Mouse (Mus musculus) CH12.LX (cell line): ENCODE results near the gene Lpin2. TPM values are rescaled to one million over a fixed set of nuclear protein-coding genes. Genes with fewer than 3 reads are reported as not detected.

Source experiments
- DNase-seq: peaks from one replicate; pipeline ENCODE4 v3.0.0-alpha.2; 2013; ENCODE audit errors: extremely low read depth
- H3K27ac ChIP-seq: 2 replicates; pipeline ENCODE4 v1.5.1; 2012; ENCODE audit warnings: low read depth, mild to moderate bottlenecking, control low read depth, moderate library complexity; ENCODE audit not compliant: insufficient read depth
- H3K27me3 ChIP-seq: replicated peaks from 2 replicates; pipeline ENCODE3; 2012; ENCODE audit warnings: inconsistent platforms
- H3K36me3 ChIP-seq, 2 experiments: replicated peaks in 1 of 2; 2 replicates each; pipeline versions ENCODE3 to v1.6.1; 2012; ENCODE audit warnings: inconsistent platforms in 1 of 2, low read length in 1 of 2, mild to moderate bottlenecking in 1 of 2, mixed read lengths in 1 of 2, moderate library complexity in 1 of 2; ENCODE audit not compliant: control insufficient read depth in 1 of 2, insufficient read depth in 1 of 2
- H3K4me1 ChIP-seq, 2 experiments: 2 replicates each; pipeline ENCODE4 v1.6.1; 2012; ENCODE audit warnings: inconsistent platforms in 1 of 2, moderate library complexity in 1 of 2; ENCODE audit not compliant: insufficient read depth in 2 of 2, control insufficient read depth in 1 of 2
- H3K4me2 ChIP-seq: 2 replicates; pipeline ENCODE4 v1.6.1; 2012; ENCODE audit warnings: low read depth, mild to moderate bottlenecking, control low read depth; ENCODE audit not compliant: poor library complexity, insufficient read depth, severe bottlenecking
- H3K4me3 ChIP-seq, 3 experiments: fragments of 150-350 bp in 1 of 3; sonication (generic) in 1 of 3; replicated peaks in 1 of 3; 2 replicates each; pipeline versions ENCODE3 to v1.5.1; 2011 to 2012; ENCODE audit warnings: low read depth in 2 of 3, low read length in 2 of 3, mild to moderate bottlenecking in 2 of 3, moderate library complexity in 2 of 3, control low read depth in 1 of 3, improper control_type of control experiment in 1 of 3, inconsistent platforms in 1 of 3, mixed read lengths in 1 of 3; ENCODE audit not compliant: poor library complexity in 1 of 3
- H3K79me2 ChIP-seq: replicated peaks from 2 replicates; pipeline ENCODE4 v1.6.1; 2012; ENCODE audit warnings: mild to moderate bottlenecking, moderate library complexity; ENCODE audit not compliant: control insufficient read depth, poor library complexity, insufficient read depth, severe bottlenecking; ENCODE audit errors: extremely low read depth
- H3K9ac ChIP-seq: 2 replicates; pipeline ENCODE4 v1.6.1; 2012; ENCODE audit warnings: low read depth, mild to moderate bottlenecking, control low read depth, moderate library complexity; ENCODE audit not compliant: insufficient read depth
- H3K9me3 ChIP-seq: replicated peaks from 2 replicates; pipeline ENCODE3; 2012; ENCODE audit warnings: low read length, inconsistent platforms, mixed read lengths
- BHLHE40 ChIP-seq: IDR thresholded peaks from 2 replicates; pipeline ENCODE4 v1.6.1; 2011; ENCODE audit warnings: mild to moderate bottlenecking, low read depth, low read length, improper control_type of control experiment
- CHD1 ChIP-seq: IDR thresholded peaks from 2 replicates; pipeline ENCODE4 v1.6.1; 2012; ENCODE audit warnings: low read depth, low read length, improper control_type of control experiment, inconsistent platforms
- CHD2 ChIP-seq: IDR thresholded peaks from 2 replicates; pipeline ENCODE4 v1.6.1; 2011; ENCODE audit warnings: low read length, improper control_type of control experiment
- CTCF ChIP-seq, 2 experiments: IDR thresholded peaks in 1 of 2; conservative IDR thresholded peaks in 1 of 2; 2 replicates each; pipeline ENCODE4 v1.5.1; 2011 to 2012; ENCODE audit warnings: low read depth in 2 of 2, low read length in 2 of 2, improper control_type of control experiment in 1 of 2, inconsistent platforms in 1 of 2, mild to moderate bottlenecking in 1 of 2, moderate library complexity in 1 of 2
- ELF1 ChIP-seq: IDR thresholded peaks from 2 replicates; pipeline ENCODE4 v1.6.1; 2014; ENCODE audit warnings: low read depth, mild to moderate bottlenecking, inconsistent platforms, low read length, improper control_type of control experiment
- EP300 ChIP-seq: IDR thresholded peaks from 2 replicates; pipeline ENCODE4 v1.6.1; 2011; ENCODE audit warnings: low read length, improper control_type of control experiment
- ETS1 ChIP-seq: conservative IDR thresholded peaks from 2 replicates; pipeline ENCODE4 v1.6.1; 2012; ENCODE audit warnings: low read depth, mild to moderate bottlenecking, inconsistent platforms, low read length, improper control_type of control experiment, moderate library complexity
- IRF4 ChIP-seq: IDR thresholded peaks from 2 replicates; pipeline ENCODE4 v1.6.1; 2014; ENCODE audit warnings: low read depth, mild to moderate bottlenecking, inconsistent platforms, low read length, improper control_type of control experiment
- JUN ChIP-seq: IDR thresholded peaks from 2 replicates; pipeline ENCODE4 v1.6.1; 2011; ENCODE audit warnings: low read depth, mild to moderate bottlenecking, low read length, improper control_type of control experiment, moderate library complexity; ENCODE audit not compliant: insufficient read depth
- JUND ChIP-seq: conservative IDR thresholded peaks from 2 replicates; pipeline ENCODE4 v1.6.1; 2011; ENCODE audit warnings: low read depth, low read length, improper control_type of control experiment
- MAFK ChIP-seq: IDR thresholded peaks from 2 replicates; pipeline ENCODE4 v1.6.1; 2011; ENCODE audit warnings: low read length, improper control_type of control experiment; ENCODE audit not compliant: insufficient replicate concordance
- MAX ChIP-seq: IDR thresholded peaks from 2 replicates; pipeline ENCODE4 v1.6.1; 2011; ENCODE audit warnings: low read length, improper control_type of control experiment
- MEF2A ChIP-seq: IDR thresholded peaks from 2 replicates; pipeline ENCODE4 v1.6.1; 2014; ENCODE audit warnings: low read depth, mild to moderate bottlenecking, inconsistent platforms, low read length, improper control_type of control experiment, borderline replicate concordance
- NELFE ChIP-seq: IDR thresholded peaks from 2 replicates; pipeline ENCODE4 v1.6.1; 2011; ENCODE audit warnings: low read depth, low read length, improper control_type of control experiment
- PAX5 ChIP-seq: IDR thresholded peaks from 2 replicates; pipeline ENCODE4 v1.6.1; 2012; ENCODE audit warnings: low read length, inconsistent platforms, mixed read lengths
- POLR2A ChIP-seq: IDR thresholded peaks from 2 replicates; pipeline ENCODE4 v1.6.1; 2011; ENCODE audit warnings: low read depth, mild to moderate bottlenecking, improper control_type of control experiment, low read length
- RCOR1 ChIP-seq: conservative IDR thresholded peaks from 2 replicates; pipeline ENCODE4 v1.6.1; 2012; ENCODE audit warnings: low read depth, mild to moderate bottlenecking, inconsistent platforms, low read length, improper control_type of control experiment
- SIN3A ChIP-seq: IDR thresholded peaks from 2 replicates; pipeline ENCODE4 v1.6.1; 2012; ENCODE audit warnings: low read length, improper control_type of control experiment, inconsistent platforms
- SMC3 ChIP-seq: IDR thresholded peaks from 2 replicates; pipeline ENCODE4 v1.6.1; 2011; ENCODE audit warnings: low read depth, low read length, improper control_type of control experiment
- TCF12 ChIP-seq: IDR thresholded peaks from 2 replicates; pipeline ENCODE4 v1.6.1; 2014; ENCODE audit warnings: low read depth, mild to moderate bottlenecking, inconsistent platforms, low read length, improper control_type of control experiment
- USF2 ChIP-seq: conservative IDR thresholded peaks from 2 replicates; pipeline ENCODE4 v1.6.1; 2011; ENCODE audit warnings: low read depth, low read length, improper control_type of control experiment
- ZMIZ1 ChIP-seq: IDR thresholded peaks from 2 replicates; pipeline ENCODE4 v1.6.1; 2012; ENCODE audit warnings: low read depth, mild to moderate bottlenecking, inconsistent platforms, low read length, improper control_type of control experiment
- ZNF384 ChIP-seq: IDR thresholded peaks from 2 replicates; pipeline ENCODE4 v1.6.1; 2012; ENCODE audit warnings: low read depth, low read length, improper control_type of control experiment, inconsistent platforms
- dilution Hi-C: fragments of 300-500 bp; cut with MboI; formaldehyde crosslinking; loops from 2 replicates; pipeline ENCODE4 v1.14.3; 2020; ENCODE audit warnings: low sequenced_read_pairs; ENCODE audit not compliant: extremely low pct_unique_long_range_greater_than_20kb, extremely low pct_ligation_motif_present
- in situ Hi-C: fragments of 300-500 bp; cut with MboI; formaldehyde crosslinking; loops from 3 replicates; pipeline ENCODE4 v1.14.3; 2019; ENCODE audit warnings: low sequenced_read_pairs, low pct_ligation_motif_present, low pct_unique_long_range_greater_than_20kb, mixed read lengths
- polyA plus RNA-seq: library from polyadenylated mRNA; unstranded; fragments of >175 nt; gene quantifications from 2 replicates; pipeline ENCODE4 v1.2.1, GENCODE M21; 2012; ENCODE audit warnings: low read depth; ENCODE audit not compliant: insufficient read length
- total RNA-seq, 2 experiments: library from RNA; depleted of rRNA; stranded (reverse); fragments of 300-350 nt in 1 of 2; fragments of >200 nt in 1 of 2; gene quantifications; 2 replicates each; pipeline ENCODE4 v1.2.3; 2012 to 2014

Lpin2 gene
- total and polyA plus RNA-seq, 3 experiments, result 25.4 to 31.4 (median 28.1) TPM

DNA sequence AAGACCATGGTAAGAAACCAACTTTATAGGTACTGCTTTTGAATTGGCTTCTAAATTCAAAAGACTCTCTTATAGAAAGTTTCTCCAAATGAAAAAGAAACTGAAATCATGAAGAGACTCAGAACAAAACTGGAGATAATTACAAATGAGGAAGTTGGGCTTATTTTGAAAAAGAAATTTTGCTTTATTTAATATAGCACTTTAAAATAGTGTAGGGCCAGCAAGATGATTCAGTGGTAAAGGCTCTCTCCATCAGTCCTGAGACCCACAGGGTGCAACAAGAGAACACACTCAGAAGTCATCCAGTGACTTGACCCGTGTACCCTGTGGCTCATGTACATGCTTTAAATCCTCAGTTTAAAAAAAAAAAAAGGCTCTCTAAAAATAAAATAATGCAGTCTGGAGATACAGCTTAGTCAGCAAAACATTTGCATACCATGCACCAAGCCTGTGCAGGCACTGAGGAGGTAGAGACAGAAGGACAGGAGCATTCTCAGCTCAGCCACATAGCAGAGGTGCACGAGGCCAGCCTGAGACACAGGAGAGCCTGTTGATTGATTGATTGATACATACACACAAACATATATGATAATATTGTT lies 33.0 kb downstream of the Lpin2 start:
- in situ Hi-C loops (no loop called here), dilution Hi-C loops (no loop called here)
- Histone ChIP-seq H3K9ac (peak overlapping the region; percentile 65), H3K4me1 (peaks cover 27 to 77% of the 10 kb centered on the region in 2 experiments), H3K36me3 (peaks cover 9 to 20% of the 10 kb centered on the region in 2 experiments), H3K27ac (peak overlapping the region; percentile 97), H3K27me3 (no peaks in the 10 kb centered on the region), H3K9me3 (peaks cover 8% of the 10 kb centered on the region), H3K4me3 (peak overlapping the region in 2 of 3 experiments; percentile 5 to 24), H3K4me2 (peak overlapping the region; percentile 96), H3K79me2 (peaks cover 22% of the 10 kb centered on the region)
- DNase-seq, result peak; percentile 82
- TF ChIP-seq MEF2A (peak; percentile 89), NELFE (no peak), ZNF384 (peak; percentile 89), ZMIZ1 (no peak), RCOR1 (peak; percentile 73), POLR2A (peak; percentile 51), CHD1 (no peak; the same call in 1 of the 2 replicates), MAX (peak; percentile 59), JUN (peak; percentile 41; the same call in 1 of the 2 replicates), CHD2 (no peak), TCF12 (peak; percentile 60), BHLHE40 (peak; percentile 69), MAFK (peak; percentile 100), PAX5 (no peak), ETS1 (peak; percentile 85), JUND (peak; percentile 79), EP300 (peak; percentile 64), SMC3 (no peak), IRF4 (peak; percentile 78), USF2 (no peak), CTCF (conservative IDR thresholded peaks at IDR 0.05 in 1 of 2, IDR thresholded peaks at IDR 0.05 in 1 of 2; ENCODE audit: low read depth in 2 of 2, low read length in 2 of 2) (no peak), ELF1 (0 out of 2 replicates have a peak, but pooled peaks have one; percentile 34), SIN3A (peak; percentile 77; the same call in 1 of the 2 replicates)
